Mouse (Mus musculus) midbrain, embryonic 16.5 days (tissue): ENCODE data around the gene Ift46. TPM values are rescaled to one million over a fixed set of nuclear protein-coding genes. Genes with fewer than 3 reads are reported as not detected.

ENCODE experiments used
- polyA plus RNA-seq: library from polyadenylated mRNA; unstranded; fragments of >200 nt; fragmentation: Nextera tagmentation; extraction: Ambion mirVana; gene quantifications from 2 replicates; pipeline ENCODE4 v1.2.1, GENCODE M21; 2015

Ift46 gene
- polyA plus RNA-seq, 1 experiment from 2014 or later: 193 TPM

Other genes starting within 250 kb of the Ift46 start
- 0.07 TPM in 1 of 2 replicates, not detected in the other for gene Cxcr5, start 206.0 kb upstream of the Ift46 start, polyA plus RNA-seq
- gene Ddx6, start 163.0 kb upstream of the Ift46 start, polyA plus RNA-seq: 15.2 and 19.1 TPM in 2 replicates
- not detected in 2 replicates for gene Treh, start 94.7 kb upstream of the Ift46 start, polyA plus RNA-seq
- 48.1 and 51.7 TPM in 2 replicates for gene Phldb1, start 32.7 kb upstream of the Ift46 start, polyA plus RNA-seq
- 140 and 146 TPM in 2 replicates for gene Arcn1, start 63 bp upstream of the Ift46 start, polyA plus RNA-seq
- gene Tmem25, start 31.4 kb downstream of the Ift46 start, polyA plus RNA-seq: 16.0 and 19.8 TPM in 2 replicates
- gene Ttc36, start 35.2 kb downstream of the Ift46 start, polyA plus RNA-seq: 0.25 TPM in 1 of 2 replicates, not detected in the other
- gene Kmt2a, start 113.4 kb downstream of the Ift46 start, polyA plus RNA-seq: 14.1 and 22.3 TPM in 2 replicates
- 651 and 716 TPM in 2 replicates for gene Atp5l, start 152.8 kb downstream of the Ift46 start, polyA plus RNA-seq
- 33.5 and 39.3 TPM in 2 replicates for gene Ube4a, start 197.7 kb downstream of the Ift46 start, polyA plus RNA-seq
- gene Cd3g, start 212.5 kb downstream of the Ift46 start, polyA plus RNA-seq: not detected in 2 replicates
- gene Cd3d, start 213.9 kb downstream of the Ift46 start, polyA plus RNA-seq: not detected in 2 replicates
- 0.07 TPM in 1 of 2 replicates, not detected in the other for gene Cd3e, start 241.7 kb downstream of the Ift46 start, polyA plus RNA-seq